Mouse (Mus musculus): ENCODE results near the gene Fmo6. TPM values are rescaled to one million over a fixed set of nuclear protein-coding genes. Genes with fewer than 3 reads are reported as not detected.

The Fmo6 gene
- not detected in 2 replicates for polyA plus RNA-seq (2012; rRNA removed; ENCODE audit: low replicate concordance)

DNA sequence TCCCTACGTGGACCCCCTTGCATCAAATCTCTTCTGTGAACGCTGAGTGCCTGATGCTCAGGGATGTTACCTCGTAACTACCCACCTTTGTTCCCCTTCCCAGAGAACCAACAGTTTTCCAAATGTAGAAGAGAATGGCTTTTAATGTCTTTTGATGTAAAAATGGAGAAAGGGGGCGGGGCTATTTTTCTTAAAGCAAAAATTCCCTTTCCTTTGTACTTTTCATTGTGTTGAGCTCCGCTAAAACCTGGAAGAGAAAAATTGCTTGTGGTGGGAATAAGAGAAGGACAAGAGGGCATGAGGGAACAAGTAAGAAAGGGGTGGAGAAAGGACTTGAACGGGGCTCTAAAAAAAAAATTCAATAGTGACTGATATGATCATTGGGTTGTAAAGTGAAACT is at the start of gene Fmo6:
TSS of gene Fmo6 (minus strand) at position 101 of the 400 bp plus-strand sequence.

DNA sequence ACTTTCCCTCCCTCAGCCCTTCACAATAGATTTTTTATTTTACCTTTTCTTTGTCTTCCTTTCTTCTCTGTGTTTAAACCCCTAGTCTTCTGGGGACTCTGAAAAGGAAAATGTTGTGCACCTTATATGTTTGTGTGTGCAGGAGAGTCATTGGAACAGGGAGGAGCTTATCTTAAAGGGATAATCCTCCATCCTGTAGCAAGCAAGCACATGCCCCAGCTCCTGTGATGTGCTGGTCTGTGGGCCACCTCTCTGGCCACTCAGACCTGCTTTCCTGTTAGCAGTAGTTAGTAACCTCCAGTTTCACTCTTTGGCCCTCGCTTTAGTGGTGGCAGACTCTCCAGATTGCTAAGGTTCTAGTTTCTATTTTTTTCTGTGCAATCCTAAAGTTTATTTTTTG is 47.1 kb upstream of the Fmo6 start, which contains the start of gene Fmo3:
TSS of gene Fmo3 (minus strand) at position 101 of the 400 bp plus-strand sequence.

DNA sequence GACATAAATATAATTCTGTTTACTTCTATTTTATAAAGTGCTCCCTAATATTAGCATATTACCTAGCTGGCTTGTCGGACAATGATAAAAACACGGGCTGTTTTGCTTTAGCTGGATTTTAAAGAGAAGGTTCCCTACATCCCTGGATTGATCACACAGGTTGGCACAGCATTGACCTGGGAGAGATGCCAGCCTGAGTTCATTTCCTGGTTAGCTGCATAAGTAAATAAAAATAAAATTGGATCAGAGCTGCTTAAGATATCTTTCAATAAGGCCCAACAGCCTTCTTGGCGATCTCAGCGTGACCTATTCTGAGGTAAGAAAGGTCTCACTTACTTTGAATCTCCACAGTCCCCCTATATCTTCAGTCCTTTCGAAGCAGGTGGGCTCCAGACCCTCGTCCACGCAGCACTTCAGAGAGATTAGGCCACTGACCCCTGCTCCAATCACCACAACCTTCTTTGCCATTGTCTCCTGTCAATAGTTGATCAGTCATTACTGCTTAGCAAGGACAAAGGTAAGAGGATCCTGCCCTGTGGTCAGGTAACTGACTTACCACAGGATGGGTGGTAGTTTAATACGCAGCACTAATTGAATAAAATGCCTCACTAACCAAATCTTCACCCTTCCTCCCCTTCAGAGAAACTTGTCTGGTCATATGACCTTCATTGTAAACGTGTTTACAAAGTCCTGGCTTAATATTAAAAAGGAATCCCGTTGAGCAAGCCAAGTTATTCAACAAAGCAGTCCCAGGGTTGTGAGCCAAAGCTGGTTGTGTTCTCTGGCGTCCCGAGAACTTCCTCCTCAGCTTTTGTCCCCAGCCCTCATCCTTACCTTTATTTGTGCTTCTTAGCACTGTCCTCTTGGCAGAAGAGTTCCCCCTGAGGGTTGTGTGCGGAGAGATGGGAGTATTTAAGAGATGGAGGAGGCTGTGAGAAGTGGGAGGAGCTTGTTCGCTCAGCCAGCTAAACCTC is 39.2 kb downstream of the Fmo6 start, which contains the start of gene Fmo2:
TSS of gene Fmo2 (minus strand) at position 889 of the 974 bp plus-strand sequence.

Other genes starting within 250 kb of the Fmo6 start
- 36.9 and 41.1 TPM in 2 replicates for gene Prrc2c, start 197.0 kb downstream of the Fmo6 start, polyA plus RNA-seq (2012; rRNA removed; ENCODE audit: low replicate concordance)
- 0.41 and 0.92 TPM in 2 replicates for gene Fmo4, start 123.5 kb downstream of the Fmo6 start, polyA plus RNA-seq (2012; rRNA removed; ENCODE audit: low replicate concordance)
- gene Fmo1, start 70.9 kb downstream of the Fmo6 start, polyA plus RNA-seq (2012; rRNA removed; ENCODE audit: low replicate concordance) = 46.6 and 91.4 TPM in 2 replicates
- gene Fmo2, start 38.8 kb downstream of the Fmo6 start, polyA plus RNA-seq (2012; rRNA removed; ENCODE audit: low replicate concordance) = 3.1 and 11.3 TPM in 2 replicates
- not detected in 2 replicates for gene Fmo3, start 47.0 kb upstream of the Fmo6 start, polyA plus RNA-seq (2012; rRNA removed; ENCODE audit: low replicate concordance)
- not detected in 2 replicates for gene Mroh9, start 148.2 kb upstream of the Fmo6 start, polyA plus RNA-seq (2012; rRNA removed; ENCODE audit: low replicate concordance)